Mouse (Mus musculus) lung, embryonic 15.5 days (tissue): ENCODE results near the gene Gne. TPM values are rescaled to one million over a fixed set of nuclear protein-coding genes. Genes with fewer than 3 reads are reported as not detected.
A peak's percentile ranks its signal among the peaks of the same experiment; 100 is the strongest.

Source experiments
- ATAC-seq: fragments of 200-750 bp; cut with Nextera tagmentation; 2 replicates; pipeline ENCODE4 v1.8.0; 2017; ENCODE audit warnings: moderate number of reproducible peaks, borderline replicate concordance; ENCODE audit not compliant: low FRiP score, low TSS enrichment; ENCODE audit errors: extremely low read depth
- H3K27ac ChIP-seq: fragments of 300-500 bp; sonication (generic); 2 replicates; pipeline ENCODE4 v1.5.1; 2015; ENCODE audit warnings: moderate library complexity, mild to moderate bottlenecking, inconsistent platforms
- H3K27me3 ChIP-seq: fragments of 300-500 bp; sonication (generic); 2 replicates; pipeline ENCODE4 v1.6.1; 2015; ENCODE audit warnings: inconsistent platforms
- H3K36me3 ChIP-seq: fragments of 300-500 bp; sonication (generic); 2 replicates; pipeline ENCODE4 v1.6.1; 2015; ENCODE audit warnings: inconsistent platforms
- H3K4me1 ChIP-seq: fragments of 300-500 bp; sonication (generic); 2 replicates; pipeline ENCODE4 v1.6.1; 2015; ENCODE audit warnings: inconsistent platforms
- H3K4me2 ChIP-seq: fragments of 300-500 bp; sonication (generic); 2 replicates; pipeline ENCODE4 v1.6.1; 2015; ENCODE audit warnings: inconsistent platforms, mild to moderate bottlenecking, moderate library complexity
- H3K4me3 ChIP-seq: fragments of 300-500 bp; sonication (generic); 2 replicates; pipeline ENCODE4 v1.5.1; 2015; ENCODE audit warnings: mild to moderate bottlenecking, inconsistent platforms
- H3K9ac ChIP-seq: fragments of 300-500 bp; sonication (generic); 2 replicates; pipeline ENCODE4 v1.6.1; 2015; ENCODE audit warnings: inconsistent platforms
- H3K9me3 ChIP-seq: fragments of 300-500 bp; sonication (generic); 2 replicates; pipeline ENCODE4 v1.6.1; 2016; ENCODE audit warnings: inconsistent platforms
- WGBS: fragments of 180-500 bp; shearing (Covaris S2); methylation state at CpG from one replicate; pipeline ENCODE4 v1.1.7; 2015; 5-methylcytosine and 5-hydroxymethylcytosine counted together
- polyA plus RNA-seq: library from polyadenylated mRNA; unstranded; fragments of >200 nt; fragmentation: Nextera tagmentation; extraction: Ambion mirVana; gene quantifications from 2 replicates; pipeline ENCODE4 v1.2.1, GENCODE M21; 2015

Gne gene
- polyA plus RNA-seq, 1 experiment from 2014 or later: 43.1 TPM

- Histone ChIP-seq H3K4me1 (peaks cover 21% of the 10 kb centered on the region), H3K4me2 (peak overlapping the region; percentile 87), H3K27ac (peak overlapping the region; percentile 89), H3K9ac (peak overlapping the region; percentile 78), H3K4me3 (peak overlapping the region; percentile 84), H3K36me3 (no peaks in the 10 kb centered on the region), H3K9me3 (no peaks in the 10 kb centered on the region), H3K27me3 (no peaks in the 10 kb centered on the region)
- no peak for ATAC-seq
- 4% methylated on average over 11 of the region's 11 CpGs for WGBS
Observed at GRCm38 (mm10) chr4:44071741-44072145, 12.2 kb downstream of the Gne start.

- Histone ChIP-seq H3K27me3 (no peaks in the 10 kb centered on the region), H3K4me1 (peaks cover 28% of the 10 kb centered on the region), H3K27ac (no peak overlapping the region), H3K4me3 (peak overlapping the region; percentile 84), H3K4me2 (peak overlapping the region; percentile 87), H3K36me3 (peaks cover 3% of the 10 kb centered on the region; the same call in 1 of the 2 replicates), H3K9me3 (no peaks in the 10 kb centered on the region), H3K9ac (0 out of 2 replicates have a peak overlapping the region, but pooled peaks have one; percentile 78)
- ATAC-seq: no peak
- WGBS: 75% methylated on average over 4 of the region's 4 CpGs
Observed at GRCm38 (mm10) chr4:44070641-44071040, 13.3 kb downstream of the Gne start.

- H3K4me2 ChIP-seq: no peak overlapping the region
- peaks cover 3% of the 10 kb centered on the region; the same call in 1 of the 2 replicates for H3K36me3 ChIP-seq
- no peaks in the 10 kb centered on the region for H3K9me3 ChIP-seq
- WGBS: 91% methylated on average over 4 of the region's 4 CpGs
- H3K27ac ChIP-seq: no peak overlapping the region
- peaks cover 31% of the 10 kb centered on the region for H3K4me1 ChIP-seq
- H3K4me3 ChIP-seq: no peak overlapping the region
- ATAC-seq: no peak
- no peaks in the 10 kb centered on the region for H3K27me3 ChIP-seq
- no peak overlapping the region for H3K9ac ChIP-seq
Observed at GRCm38 (mm10) chr4:44069411-44069810, 14.6 kb downstream of the Gne start.

DNA sequence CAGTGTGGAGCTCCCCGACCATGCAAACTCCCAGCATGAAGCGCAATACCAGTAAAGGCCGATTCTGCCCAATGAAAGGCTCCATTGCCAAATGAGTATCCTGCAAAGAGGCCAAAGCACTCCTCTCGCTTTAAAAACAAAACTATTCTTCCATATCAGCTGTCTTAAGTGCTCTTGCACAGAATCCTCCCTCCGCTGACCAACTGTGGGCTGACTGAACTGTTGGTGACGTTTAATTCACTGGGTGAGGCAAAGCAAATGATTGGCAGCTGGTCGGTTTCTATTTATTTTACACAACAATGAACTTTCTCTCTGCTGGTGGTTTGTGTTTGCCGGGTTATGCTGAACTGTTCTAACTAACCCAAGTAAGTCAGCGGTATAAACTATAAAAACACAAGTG is 15.2 kb downstream of the Gne start:
- Histone ChIP-seq H3K4me2 (peak overlapping the region; percentile 16; the same call in 1 of the 2 replicates), H3K4me3 (no peak overlapping the region), H3K36me3 (peaks cover 3% of the 10 kb centered on the region; the same call in 1 of the 2 replicates), H3K9me3 (no peaks in the 10 kb centered on the region), H3K4me1 (peaks cover 31% of the 10 kb centered on the region), H3K27me3 (no peaks in the 10 kb centered on the region), H3K9ac (no peak overlapping the region), H3K27ac (peak overlapping the region; percentile 35; the same call in 1 of the 2 replicates)
- ATAC-seq: no peak
- 41% methylated on average over 9 of the region's 9 CpGs for WGBS

DNA sequence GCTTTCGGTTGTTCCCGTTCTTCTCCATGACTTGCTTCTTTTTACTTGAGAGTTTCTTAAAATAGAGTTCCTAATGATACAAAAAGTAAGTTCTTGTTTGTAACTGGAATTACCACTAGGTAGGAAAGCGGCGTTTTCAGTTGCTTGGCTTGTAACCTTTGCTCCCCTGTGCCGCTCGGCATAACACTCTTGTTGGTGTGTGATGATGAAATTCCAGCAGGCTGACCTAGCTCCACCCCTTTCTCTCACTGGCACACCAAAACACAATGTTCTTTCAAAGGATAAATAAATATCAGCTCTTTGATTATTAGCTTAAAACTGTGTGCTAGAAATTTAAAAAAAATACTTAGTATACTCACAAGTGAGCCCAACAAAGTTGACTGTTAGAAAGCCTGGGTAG is 17.1 kb downstream of the Gne start:
- Histone ChIP-seq H3K9ac (no peak overlapping the region), H3K27me3 (no peaks in the 10 kb centered on the region), H3K4me2 (no peak overlapping the region), H3K4me3 (no peak overlapping the region), H3K4me1 (peaks cover 25% of the 10 kb centered on the region), H3K27ac (no peak overlapping the region), H3K36me3 (peaks cover 3% of the 10 kb centered on the region; the same call in 1 of the 2 replicates), H3K9me3 (no peaks in the 10 kb centered on the region)
- 67% methylated on average over 6 of the region's 6 CpGs for WGBS
- no peak for ATAC-seq

DNA sequence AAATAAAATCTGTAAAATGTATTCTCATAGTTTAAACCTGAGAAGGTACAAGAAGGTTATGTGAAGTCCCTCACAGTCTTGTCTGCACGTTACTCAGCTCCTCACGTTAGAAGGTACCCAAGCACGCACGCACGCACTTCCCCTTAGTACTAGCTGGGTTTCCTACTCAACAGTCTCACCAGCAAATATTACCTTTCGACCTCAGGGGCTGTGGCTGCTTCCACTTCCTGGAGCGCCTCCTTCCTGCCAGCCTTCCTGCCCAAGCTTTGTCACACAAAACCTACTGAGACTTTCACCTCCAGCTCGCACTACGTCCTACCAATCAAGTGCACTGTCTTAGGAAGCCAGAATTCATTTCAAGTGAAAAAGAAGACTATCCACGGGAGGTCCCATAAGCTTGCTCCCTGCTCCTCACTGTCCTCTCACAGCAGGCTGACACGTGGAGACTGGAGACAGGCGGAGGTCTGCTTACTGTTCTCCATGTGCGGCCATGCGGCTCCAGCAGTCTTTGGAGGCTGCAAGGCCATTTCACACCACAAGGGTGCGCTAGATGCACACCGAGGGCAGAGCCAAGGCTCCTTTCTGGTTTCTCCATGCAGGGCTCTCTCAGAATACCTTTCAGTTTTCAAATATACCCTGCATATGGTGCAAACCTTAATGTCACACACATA is 18.5 kb downstream of the Gne start:
- H3K4me2 ChIP-seq: peak overlapping the region; percentile 39
- WGBS: 24% methylated on average over 16 of the region's 16 CpGs
- H3K9ac ChIP-seq: no peak overlapping the region
- H3K27ac ChIP-seq: peak overlapping the region; percentile 43; the same call in 1 of the 2 replicates
- H3K9me3 ChIP-seq: no peaks in the 10 kb centered on the region
- H3K4me1 ChIP-seq: peaks cover 16% of the 10 kb centered on the region
- H3K4me3 ChIP-seq: 0 out of 2 replicates have a peak overlapping the region, but pooled peaks have one; percentile 10
- no peaks in the 10 kb centered on the region for H3K27me3 ChIP-seq
- H3K36me3 ChIP-seq: peaks cover 3% of the 10 kb centered on the region; the same call in 1 of the 2 replicates
- ATAC-seq: peak; percentile 84; the same call in 1 of the 2 replicates

- H3K9me3 ChIP-seq: no peaks in the 10 kb centered on the region
- no peak overlapping the region for H3K9ac ChIP-seq
- no peak for ATAC-seq
- peaks cover 9% of the 10 kb centered on the region; the same call in 1 of the 2 replicates for H3K36me3 ChIP-seq
- H3K27me3 ChIP-seq: no peaks in the 10 kb centered on the region
- no peak overlapping the region for H3K27ac ChIP-seq
- H3K4me2 ChIP-seq: no peak overlapping the region
- H3K4me3 ChIP-seq: no peak overlapping the region
- H3K4me1 ChIP-seq: peaks cover 11% of the 10 kb centered on the region
- WGBS: 84% methylated on average over 14 of the region's 14 CpGs
Observed at GRCm38 (mm10) chr4:44062816-44063215, 21.2 kb downstream of the Gne start.

DNA sequence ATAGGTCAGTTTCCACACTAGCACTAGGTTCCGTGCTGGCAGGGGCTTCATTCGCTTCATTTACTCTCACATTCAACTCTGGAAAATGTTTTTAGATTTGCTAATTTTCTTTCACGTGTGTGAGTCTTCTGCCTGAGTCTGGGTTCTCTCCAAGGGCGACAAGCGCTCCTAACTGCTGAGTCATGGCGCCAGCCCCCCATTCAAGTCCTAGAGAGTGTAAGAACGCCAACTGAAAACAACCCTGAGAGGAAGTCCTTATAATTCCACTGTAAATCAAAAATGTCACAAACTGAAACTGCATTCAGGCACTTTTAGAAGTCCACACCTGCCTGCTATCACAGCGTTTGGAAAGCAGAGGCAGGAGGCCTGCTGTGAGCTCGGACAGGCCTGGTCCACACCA is 21.9 kb downstream of the Gne start:
- 62% methylated on average over 9 of the region's 9 CpGs for WGBS
- H3K9ac ChIP-seq: no peak overlapping the region
- peaks cover 9% of the 10 kb centered on the region; the same call in 1 of the 2 replicates for H3K36me3 ChIP-seq
- no peaks in the 10 kb centered on the region for H3K9me3 ChIP-seq
- peaks cover 11% of the 10 kb centered on the region for H3K4me1 ChIP-seq
- H3K4me2 ChIP-seq: no peak overlapping the region
- no peaks in the 10 kb centered on the region for H3K27me3 ChIP-seq
- H3K4me3 ChIP-seq: no peak overlapping the region
- no peak for ATAC-seq
- H3K27ac ChIP-seq: 0 out of 2 replicates have a peak overlapping the region, but pooled peaks have one; percentile 7

GRCm38 (mm10) chr4:44059674-44060073 is 24.3 kb downstream of the Gne start:
- H3K27me3 ChIP-seq: no peaks in the 10 kb centered on the region
- H3K9ac ChIP-seq: no peak overlapping the region
- H3K9me3 ChIP-seq: no peaks in the 10 kb centered on the region
- no peaks in the 10 kb centered on the region for H3K4me1 ChIP-seq
- no peak overlapping the region for H3K27ac ChIP-seq
- no peak overlapping the region for H3K4me3 ChIP-seq
- no peak for ATAC-seq
- H3K36me3 ChIP-seq: peaks cover 6% of the 10 kb centered on the region
- 87% methylated on average over 13 of the region's 13 CpGs for WGBS
- no peak overlapping the region for H3K4me2 ChIP-seq

GRCm38 (mm10) chr4:44049812-44050211 is 34.2 kb downstream of the Gne start:
- Histone ChIP-seq H3K27me3 (no peaks in the 10 kb centered on the region), H3K4me3 (no peak overlapping the region), H3K4me2 (no peak overlapping the region), H3K9me3 (no peaks in the 10 kb centered on the region), H3K27ac (no peak overlapping the region), H3K4me1 (no peaks in the 10 kb centered on the region), H3K9ac (no peak overlapping the region), H3K36me3 (peaks cover 22% of the 10 kb centered on the region)
- 80% methylated on average over 5 of the region's 5 CpGs for WGBS
- no peak for ATAC-seq

DNA sequence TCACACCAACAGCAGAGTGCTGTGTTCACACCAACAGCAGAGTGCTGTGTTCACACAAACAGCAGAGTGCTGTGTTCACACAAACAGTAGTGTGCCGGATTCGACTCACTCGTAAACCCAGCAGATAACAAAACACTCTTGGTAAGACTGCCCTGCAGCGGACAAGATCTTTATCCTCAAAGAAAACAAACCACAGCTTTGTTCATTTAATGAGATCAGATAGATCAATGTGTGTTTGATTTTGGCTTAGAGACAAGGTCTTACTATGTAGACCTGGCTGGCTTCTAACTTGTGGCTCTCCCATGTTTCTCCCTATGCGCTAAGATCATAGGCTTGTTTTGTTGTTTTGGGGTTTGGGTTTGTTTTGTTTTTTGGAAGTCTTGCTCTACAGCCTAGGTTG is 37.9 kb downstream of the Gne start:
- Histone ChIP-seq H3K27ac (no peak overlapping the region), H3K9me3 (no peaks in the 10 kb centered on the region), H3K9ac (no peak overlapping the region), H3K4me1 (no peaks in the 10 kb centered on the region), H3K27me3 (no peaks in the 10 kb centered on the region), H3K36me3 (peaks cover 28% of the 10 kb centered on the region), H3K4me2 (no peak overlapping the region), H3K4me3 (no peak overlapping the region)
- ATAC-seq: no peak
- WGBS: 55% methylated on average over 5 of the region's 5 CpGs

DNA sequence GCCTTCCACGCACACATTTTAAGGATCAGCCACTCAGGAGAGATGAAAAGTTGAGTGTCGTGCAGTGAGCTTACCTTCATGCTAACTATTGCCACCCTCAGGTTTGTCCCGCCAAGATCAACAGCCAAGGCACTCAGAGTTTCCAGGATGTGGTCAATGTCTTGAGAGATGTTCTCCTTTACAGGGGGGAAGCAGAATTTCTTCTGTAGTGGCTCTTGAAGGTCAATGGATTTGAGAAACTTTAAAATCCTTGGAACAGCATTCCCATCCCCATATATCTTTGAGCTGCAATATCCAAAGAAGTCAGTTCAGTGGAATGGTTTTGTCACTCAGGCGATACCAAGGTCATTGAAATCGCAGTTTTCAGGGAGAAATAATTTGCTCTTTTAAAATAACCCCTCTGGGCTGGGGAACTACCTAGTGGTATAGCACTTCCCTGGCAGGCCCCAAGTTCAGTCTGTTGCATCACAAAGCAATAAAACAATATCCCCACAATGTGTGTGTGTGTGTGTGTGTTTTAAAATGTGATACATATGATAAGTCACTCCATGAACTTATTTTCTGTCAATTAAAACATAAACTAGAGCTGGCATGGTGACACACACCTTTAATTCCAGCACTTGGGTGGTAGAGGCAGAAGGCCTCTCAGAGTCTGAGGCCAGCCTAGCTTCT is 39.2 kb downstream of the Gne start:
- Histone ChIP-seq H3K4me2 (no peak overlapping the region), H3K27me3 (no peaks in the 10 kb centered on the region), H3K27ac (no peak overlapping the region), H3K4me1 (no peaks in the 10 kb centered on the region), H3K9me3 (no peaks in the 10 kb centered on the region), H3K9ac (no peak overlapping the region), H3K4me3 (no peak overlapping the region), H3K36me3 (peaks cover 40% of the 10 kb centered on the region)
- no peak for ATAC-seq
- WGBS: 87% methylated on average over 5 of the region's 5 CpGs
